Mouse (Mus musculus): ENCODE data around the gene Ankrd26. TPM values are rescaled to one million over a fixed set of nuclear protein-coding genes. Genes with fewer than 3 reads are reported as not detected.
"Not testable (repeated sequence)": the region's sequence is repeated elsewhere in the genome, so short reads cannot be mapped to it uniquely, and the experiment has no call there.

Ankrd26 gene
- total RNA-seq (2021) = 10 to 100 TPM; 11.8 to 12.8 TPM
- long read RNA-seq, experiment 1, full-length matches to known transcripts = 3 of 8 reads
- long read RNA-seq, experiment 1, partial matches to known transcripts = 1 of 8 reads
- long read RNA-seq, experiment 1, other reads (novel, unspliced or antisense) = 4 of 8 reads
- long read RNA-seq, experiment 2, full-length matches to known transcripts = 2 of 7 reads
- long read RNA-seq, experiment 2, partial matches to known transcripts = 1 of 7 reads
- long read RNA-seq, experiment 2, other reads (novel, unspliced or antisense) = 4 of 7 reads

GRCm38 (mm10) chr6:118561745-118562609, at the start of gene Ankrd26:
Gene Ankrd26 (minus strand): TSS chr6:118562226.
- DNase-seq (ENCODE audit: extremely low spot score in 1 of 2, low spot score in 2 of 2) = peak; percentile 88 to 92
- intact Hi-C loops (cut with DNase I) = no loop called here
- Histone ChIP-seq H3K27ac (peak within 1 kb of the TSS; percentile 89), H3K4me3 (peak within 1 kb of the TSS; percentile 63)
- no peak for TF ChIP-seq CTCF (IDR thresholded peaks at IDR 0.05)

DNA sequence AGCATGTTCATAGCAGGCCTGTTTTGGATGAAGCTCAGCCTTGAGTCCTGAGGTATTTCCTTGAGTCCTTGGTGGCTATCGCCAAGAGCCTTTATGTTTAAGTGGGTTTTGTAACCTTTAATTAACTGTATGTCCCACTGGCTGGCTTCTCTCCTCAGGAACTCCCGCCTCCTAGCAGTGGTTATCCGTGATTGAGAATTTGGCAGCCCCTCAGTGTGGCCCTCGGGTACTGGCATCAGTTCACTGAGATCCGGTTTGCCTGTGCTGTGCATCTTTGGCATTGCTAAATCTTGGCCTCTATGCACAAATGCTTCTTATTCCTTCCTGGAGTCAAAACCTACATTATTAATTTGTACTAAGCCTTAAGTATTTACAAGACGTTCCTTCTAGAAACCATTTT, 46.9 kb upstream of the Ankrd26 start:
- intact Hi-C loops (cut with DNase I) = no loop called here

DNA sequence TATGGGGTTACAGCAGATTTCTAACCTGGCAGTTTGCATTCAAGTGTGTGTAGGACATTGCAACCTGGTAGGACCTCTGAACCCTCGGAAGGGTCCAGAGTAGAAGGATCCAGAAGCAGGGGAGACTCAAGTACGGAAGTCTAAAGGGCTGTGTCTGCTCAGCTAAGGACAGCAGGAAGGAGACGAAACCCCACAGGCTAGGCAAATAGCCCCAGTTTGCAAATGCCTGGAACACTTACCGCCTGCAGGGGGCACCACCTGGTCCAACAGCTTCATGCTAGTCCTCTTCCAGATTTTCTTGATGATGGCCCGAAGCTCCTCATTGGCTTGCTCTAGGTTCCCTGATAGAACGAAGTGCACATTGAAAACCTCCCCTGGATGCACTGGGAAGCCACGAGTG, 43.9 kb upstream of the Ankrd26 start:
- DNase-seq (ENCODE audit: extremely low spot score in 1 of 2, low spot score in 2 of 2) = no peak
- Histone ChIP-seq H3K4me3 (no peak overlapping the region), H3K27ac (no peak overlapping the region)
- intact Hi-C loops (cut with DNase I) = no loop called here
- peak; percentile 47 for TF ChIP-seq CTCF (IDR thresholded peaks at IDR 0.05)

More for the DNA sequence above, 46.9 kb upstream of the Ankrd26 start:
- H3K4me3 ChIP-seq = no peak overlapping the region
- DNase-seq (ENCODE audit: extremely low spot score in 1 of 2, low spot score in 2 of 2) = no peak
- H3K27ac ChIP-seq = no peak overlapping the region
- TF ChIP-seq CTCF (IDR thresholded peaks at IDR 0.05) = no peak

GRCm38 (mm10) chr6:118603825-118604224, 41.8 kb upstream of the Ankrd26 start:
- intact Hi-C loops (cut with DNase I) = no loop called here
- no peak overlapping the region for H3K4me3 ChIP-seq
- TF ChIP-seq CTCF (IDR thresholded peaks at IDR 0.05) = no peak
- no peak for DNase-seq (ENCODE audit: extremely low spot score in 1 of 2, low spot score in 2 of 2)
- H3K27ac ChIP-seq = no peak overlapping the region

GRCm38 (mm10) chr6:118595681-118596055, 33.6 kb upstream of the Ankrd26 start:
- intact Hi-C loops (cut with DNase I) = no loop called here
- DNase-seq (ENCODE audit: extremely low spot score in 1 of 2, low spot score in 2 of 2) = no peak
- Histone ChIP-seq H3K4me3 (no peak overlapping the region), H3K27ac (peak overlapping the region; percentile 82)
- no peak for TF ChIP-seq CTCF (IDR thresholded peaks at IDR 0.05)

GRCm38 (mm10) chr6:118594833-118595680, 33.0 kb upstream of the Ankrd26 start:
- H3K27ac ChIP-seq = peak overlapping the region; percentile 82
- peak in 1 of 2 experiments; percentile 47 for DNase-seq (ENCODE audit: extremely low spot score in 1 of 2, low spot score in 2 of 2)
- intact Hi-C loops (cut with DNase I) = no loop called here
- no peak for TF ChIP-seq CTCF (IDR thresholded peaks at IDR 0.05)
- no peak overlapping the region for H3K4me3 ChIP-seq

DNA sequence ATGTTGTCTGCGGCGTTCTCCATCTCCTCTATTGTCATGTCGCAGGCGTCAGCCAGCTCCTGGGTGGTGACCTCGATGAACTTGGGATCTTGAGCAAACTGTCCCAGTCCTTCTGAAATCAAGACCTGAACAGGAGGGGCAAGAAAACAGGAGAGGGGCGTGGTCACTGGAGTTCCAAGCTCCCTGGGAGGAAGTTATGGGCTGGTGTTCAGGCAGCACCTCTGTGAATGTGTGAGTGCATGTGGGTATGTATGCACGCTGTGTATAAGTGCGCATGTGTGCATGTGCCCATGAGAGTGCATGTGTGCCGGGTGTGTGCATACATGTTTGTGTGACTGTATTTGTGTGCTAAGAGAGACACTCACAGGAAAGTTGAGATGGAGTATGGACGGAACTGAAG, 32.0 kb upstream of the Ankrd26 start:
- Histone ChIP-seq H3K4me3 (peak overlapping the region; percentile 31), H3K27ac (peak overlapping the region; percentile 82)
- no peak for TF ChIP-seq CTCF (IDR thresholded peaks at IDR 0.05)
- intact Hi-C loops (cut with DNase I) = no loop called here
- no peak for DNase-seq (ENCODE audit: extremely low spot score in 1 of 2, low spot score in 2 of 2)

DNA sequence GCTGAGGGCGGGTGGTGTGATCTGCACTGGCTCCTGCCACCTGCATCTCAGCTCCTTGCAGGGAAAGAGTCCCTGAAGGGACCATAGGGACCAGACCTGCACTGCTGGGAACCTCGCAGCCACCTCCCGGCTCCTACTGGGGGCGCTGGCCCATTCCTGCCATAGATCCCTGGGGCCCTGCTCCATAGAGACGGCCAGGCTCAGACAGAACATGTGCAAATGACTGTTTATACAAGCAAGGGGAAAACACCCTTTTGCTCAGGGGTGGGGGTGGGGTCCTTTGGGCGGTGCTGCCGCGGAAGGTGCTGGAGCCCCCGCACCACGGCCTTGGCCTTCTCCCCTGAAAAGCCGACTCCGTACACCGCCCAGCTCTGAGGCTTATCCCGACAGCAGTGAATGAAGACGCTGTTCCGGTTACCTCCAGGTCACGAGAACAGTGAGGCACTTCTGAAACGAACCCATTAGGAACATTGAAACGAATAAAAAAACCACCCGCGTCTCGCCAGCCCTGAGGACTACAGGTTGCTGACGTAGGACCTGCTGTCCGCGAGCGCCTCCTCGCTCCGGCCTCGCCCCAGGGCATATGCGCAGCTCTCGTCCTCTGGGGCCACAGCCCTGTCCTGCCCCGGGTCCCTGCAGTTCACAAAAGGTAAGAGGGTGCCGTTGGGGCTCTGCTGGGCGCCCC, 31.5 kb upstream of the Ankrd26 start:
- no peak overlapping the region for H3K27ac ChIP-seq
- H3K4me3 ChIP-seq = peak overlapping the region; percentile 31
- peak in 1 of 2 experiments; percentile 29 for DNase-seq (ENCODE audit: extremely low spot score in 1 of 2, low spot score in 2 of 2)
- TF ChIP-seq CTCF (IDR thresholded peaks at IDR 0.05) = no peak
- intact Hi-C loops (cut with DNase I) = no loop called here

- Histone ChIP-seq H3K27ac (no peak overlapping the region), H3K4me3 (peak overlapping the region; percentile 31; the same call in 1 of the 2 replicates)
- no peak for TF ChIP-seq CTCF (IDR thresholded peaks at IDR 0.05)
- intact Hi-C loops (cut with DNase I) = no loop called here
- no peak for DNase-seq (ENCODE audit: extremely low spot score in 1 of 2, low spot score in 2 of 2)
Measured at GRCm38 (mm10) chr6:118592662-118593376, 30.8 kb upstream of the Ankrd26 start.

DNA sequence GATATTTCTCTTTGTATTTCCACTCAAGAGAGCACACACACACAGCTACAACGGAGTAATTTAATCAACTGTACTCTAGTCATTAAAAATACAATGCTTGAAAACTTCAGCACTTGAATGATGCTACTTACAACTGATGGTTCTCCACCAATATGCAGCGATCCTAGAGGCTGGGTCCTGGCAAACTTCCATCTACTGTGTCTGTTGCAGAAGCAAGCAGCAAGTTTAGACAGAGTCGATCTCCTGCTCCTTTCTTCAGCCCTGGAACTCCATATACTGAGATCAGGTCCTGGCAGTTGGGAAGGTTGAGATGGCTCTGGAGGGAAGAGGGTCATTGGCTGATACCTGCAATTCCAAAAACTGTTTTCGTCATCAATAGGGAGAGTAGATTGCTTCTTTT, 16.7 kb upstream of the Ankrd26 start:
- intact Hi-C loops (cut with DNase I) = not testable (repeated sequence)

DNA sequence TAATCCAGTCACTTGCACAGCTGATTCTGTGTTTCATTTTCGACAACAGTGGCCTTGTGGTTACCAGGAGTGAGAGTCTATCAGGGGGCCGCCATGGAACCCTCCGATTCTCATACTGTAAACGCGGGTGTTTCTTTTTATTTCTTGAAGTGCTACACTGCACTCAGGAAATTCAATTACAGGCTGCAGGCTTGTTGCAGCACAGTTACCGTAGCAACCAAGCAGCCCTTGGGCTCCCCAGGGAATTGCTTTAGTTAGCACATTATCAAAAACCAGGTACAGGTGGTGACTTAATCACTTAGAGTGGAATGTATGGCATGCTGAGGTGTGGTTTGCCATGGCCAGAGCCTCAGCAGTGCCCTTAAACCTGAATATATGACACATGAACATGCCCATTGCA, 12.3 kb upstream of the Ankrd26 start:
- Histone ChIP-seq H3K4me3 (no peak overlapping the region), H3K27ac (no peak overlapping the region)
- TF ChIP-seq CTCF (IDR thresholded peaks at IDR 0.05) = no peak
- intact Hi-C loops (cut with DNase I) = no loop called here
- no peak for DNase-seq (ENCODE audit: extremely low spot score in 1 of 2, low spot score in 2 of 2)

More for the DNA sequence above, 16.7 kb upstream of the Ankrd26 start:
- H3K27ac ChIP-seq; H3K4me3 ChIP-seq; DNase-seq (ENCODE audit: extremely low spot score in 1 of 2, low spot score in 2 of 2): not testable (repeated sequence)
